Mouse (Mus musculus) skeletal muscle tissue, adult 2 months (tissue): ENCODE measurements around the gene Cyb561d1.

ENCODE experiments used
- DNase-seq: peaks from one replicate; pipeline ENCODE4 v3.0.0-alpha.2; 2012; ENCODE audit warnings: low read depth, low spot score

Gene Cyb561d1

GRCm38 (mm10) chr3:108167499-108167898, 33.5 kb downstream of the Cyb561d1 start:
- DNase-seq = peak; percentile 63

- DNase-seq = peak; percentile 94
Measured at GRCm38 (mm10) chr3:108166486-108167211, 34.4 kb downstream of the Cyb561d1 start.

DNA sequence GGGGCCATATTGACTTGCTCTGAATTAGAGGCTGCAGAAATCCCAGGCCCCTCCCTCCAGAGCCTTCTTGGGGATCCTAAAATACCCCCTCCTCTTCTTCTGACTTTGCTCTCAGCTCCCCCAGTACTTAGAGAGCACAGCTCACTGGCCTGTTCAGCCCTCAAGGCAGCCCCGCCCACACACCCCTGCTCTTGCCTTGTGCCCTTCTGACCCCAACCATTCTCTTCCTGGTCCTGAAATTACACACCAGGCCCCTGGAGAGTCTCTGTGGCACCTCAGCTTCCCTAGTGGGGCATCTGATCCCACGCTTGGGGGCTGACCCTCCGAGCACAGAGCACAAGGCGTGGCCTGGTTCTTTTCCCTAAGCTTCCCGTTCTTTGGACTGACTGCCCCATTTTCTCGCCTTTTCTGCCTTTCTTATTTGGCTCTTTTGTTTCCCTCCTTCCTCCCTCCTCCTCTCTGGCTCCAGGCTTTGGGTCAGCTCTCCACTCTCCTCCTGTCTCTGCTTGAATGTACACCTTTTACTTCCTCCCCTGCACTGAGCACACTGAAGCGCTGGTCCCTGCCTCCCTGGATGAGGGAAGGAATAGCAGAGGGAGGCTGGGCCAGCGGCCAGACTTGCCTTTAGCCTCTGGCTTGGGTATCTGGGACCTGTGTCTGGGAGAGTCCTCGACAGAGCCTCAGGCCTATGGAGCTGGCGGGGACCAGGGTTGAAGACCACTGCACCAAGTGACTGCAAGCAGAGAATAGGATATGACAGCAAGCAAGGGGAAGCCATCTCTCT, 35.3 kb downstream of the Cyb561d1 start:
- DNase-seq = no peak

GRCm38 (mm10) chr3:108164807-108165206, 36.2 kb downstream of the Cyb561d1 start:
- peak; percentile 76 for DNase-seq

DNA sequence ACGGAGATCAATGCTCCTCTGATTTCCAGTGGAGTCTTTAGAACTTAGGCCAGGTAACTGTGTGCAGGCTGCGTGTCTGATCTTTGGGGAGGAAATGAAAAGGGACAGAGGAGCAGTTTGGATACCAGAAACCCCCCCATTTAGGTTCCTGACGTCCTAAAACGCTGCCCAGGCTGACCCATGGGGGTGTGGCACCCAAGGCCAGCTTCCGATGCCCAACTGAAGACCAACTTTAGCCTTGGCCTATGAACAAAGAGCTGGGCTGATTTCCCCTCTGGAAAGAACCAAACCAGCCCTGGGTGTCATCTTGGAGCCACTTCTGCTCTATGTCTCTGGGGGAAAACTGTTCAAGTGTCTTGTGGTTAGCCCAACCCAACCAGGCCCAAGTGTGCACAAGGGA, 36.9 kb downstream of the Cyb561d1 start:
- no peak for DNase-seq

DNA sequence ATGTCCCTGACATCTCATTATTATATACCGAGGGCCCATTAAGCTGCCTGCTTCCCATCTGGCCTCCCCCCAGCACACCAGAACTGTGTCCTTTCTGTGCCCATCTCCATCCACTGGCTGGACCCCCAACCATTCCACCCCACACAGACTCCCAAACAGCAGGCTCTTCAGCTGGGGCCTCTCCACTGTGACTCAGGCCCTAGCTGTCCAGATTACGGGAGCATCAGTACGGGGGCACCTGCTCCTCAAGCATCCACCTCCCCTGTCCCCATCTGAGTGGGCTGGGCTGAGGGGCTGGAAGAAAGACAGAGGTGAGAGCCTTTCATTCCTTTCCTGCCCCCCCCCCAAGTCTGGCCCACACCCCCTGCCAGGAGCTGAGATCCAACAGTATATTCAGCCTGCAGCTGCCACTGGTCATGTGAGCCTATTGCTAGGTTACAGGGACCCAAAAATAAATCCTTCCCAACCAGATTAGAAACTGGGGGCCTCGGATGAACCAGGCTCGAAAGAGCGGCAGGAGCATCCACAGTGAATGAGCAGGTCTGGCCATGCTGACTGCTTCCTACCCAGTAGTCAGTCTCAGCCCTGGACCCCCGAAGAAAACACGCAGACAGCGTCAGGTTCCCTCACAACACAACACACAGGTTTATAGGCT, 42.5 kb downstream of the Cyb561d1 start:
- DNase-seq = peak; percentile 82

- DNase-seq = no peak
Measured at GRCm38 (mm10) chr3:108154656-108155055, 46.4 kb downstream of the Cyb561d1 start, which contains the start of gene Gpr61. Gene Gpr61 (minus strand): TSS chr3:108154882.

DNA sequence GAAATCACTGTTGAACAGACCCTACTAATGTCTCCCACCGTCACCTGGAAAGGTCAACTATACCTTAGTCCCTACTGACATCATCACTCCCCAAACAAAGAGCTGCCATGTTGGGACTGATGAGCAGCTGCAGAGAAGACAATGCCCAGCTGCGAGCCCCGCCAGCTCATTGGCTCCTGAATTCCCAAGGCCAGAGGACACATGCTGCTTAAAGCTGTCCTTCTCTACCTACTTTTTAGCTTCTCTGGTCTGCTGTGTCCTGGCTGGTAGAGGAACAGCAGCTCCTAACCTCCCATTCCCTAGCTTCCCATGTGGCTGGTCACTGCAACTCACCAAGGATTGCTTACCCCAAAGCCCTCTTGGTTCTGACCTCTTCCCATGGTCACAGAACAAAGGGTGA, 48.7 kb downstream of the Cyb561d1 start:
- DNase-seq = no peak

- peak; percentile 87 for DNase-seq
Measured at GRCm38 (mm10) chr3:108147386-108148235, 53.4 kb downstream of the Cyb561d1 start.

DNA sequence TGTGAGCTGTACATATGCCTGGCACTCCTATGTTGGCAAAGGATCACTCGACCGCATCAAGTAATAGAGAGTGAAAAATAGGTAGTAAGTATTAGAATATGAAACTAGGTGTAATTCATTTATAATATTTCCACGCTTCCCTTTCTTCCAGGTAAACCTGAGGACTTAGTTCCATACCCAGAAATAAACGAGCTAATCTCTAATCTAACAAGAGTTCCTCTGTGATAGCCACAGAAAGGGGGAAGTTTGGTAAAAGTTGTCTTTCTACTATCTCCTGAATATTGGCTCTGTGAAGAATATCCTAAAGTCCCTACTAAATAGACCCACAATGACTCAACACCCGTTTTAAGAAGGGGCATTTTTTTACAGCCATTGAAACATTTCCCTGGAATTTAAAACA, 54.3 kb downstream of the Cyb561d1 start:
- no peak for DNase-seq
